Mouse (Mus musculus): ENCODE measurements around the gene Hoxa7.

DNA sequence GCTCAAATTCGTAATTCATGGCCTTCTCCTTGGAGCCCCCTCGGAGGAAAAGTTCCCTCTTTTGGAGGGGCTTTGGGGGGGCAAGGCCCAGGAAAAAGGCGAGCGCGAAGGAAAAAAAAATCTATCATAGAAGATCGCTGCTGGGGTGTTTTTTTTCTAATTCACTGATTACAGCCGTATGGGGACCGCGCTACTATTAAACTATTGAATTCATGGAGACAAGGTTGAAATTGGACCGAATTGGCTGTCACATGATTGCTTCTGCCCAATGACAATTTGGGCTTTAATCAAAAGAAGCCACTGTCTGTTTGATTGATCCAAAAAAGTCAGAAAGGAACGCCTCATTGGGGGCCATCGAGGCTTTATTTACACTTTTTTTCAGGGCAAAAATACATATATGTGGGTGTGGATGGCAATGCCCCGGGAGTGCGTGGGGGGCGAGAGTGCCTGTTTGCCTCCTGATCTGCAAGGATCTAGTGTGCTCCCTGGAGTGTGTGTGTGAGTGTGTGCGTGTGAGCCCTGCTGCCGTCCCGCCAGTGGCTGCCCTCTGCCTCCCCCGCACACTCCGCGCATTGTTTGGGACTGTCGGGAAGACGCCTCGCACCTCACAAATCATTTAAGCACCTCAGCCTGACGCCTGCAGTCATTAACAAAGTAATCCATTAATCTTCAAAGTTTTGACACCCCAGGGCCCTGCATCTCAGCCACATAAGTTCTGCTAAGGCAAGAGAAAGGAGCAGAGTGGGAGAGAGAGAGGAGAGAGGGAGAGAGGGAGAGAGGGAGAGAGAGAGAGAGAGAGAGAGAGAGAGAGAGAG lies 56.8 kb downstream of the Hoxa7 start, which contains the start of gene Hoxa2:
- no peak for TF ChIP-seq CTCF (IDR thresholded peaks at IDR 0.05; ENCODE audit: low read depth)
- TF ChIP-seq EP300 (optimal IDR thresholded peaks at IDR 0.05), result no peak
